Mouse (Mus musculus) hindbrain, embryonic 10.5 days (tissue): ENCODE results near the gene Dnase1l1. TPM values are rescaled to one million over a fixed set of nuclear protein-coding genes. Genes with fewer than 3 reads are reported as not detected.

ENCODE experiments used
- DNase-seq: peaks from one replicate; pipeline ENCODE4 v3.0.0-alpha.2; 2017; ENCODE audit warnings: low spot score
- H3K27ac ChIP-seq: fragments of 300-500 bp; sonication (generic); 2 replicates; pipeline ENCODE4 v1.5.1; 2016; ENCODE audit warnings: mild to moderate bottlenecking, moderate library complexity
- H3K27me3 ChIP-seq: fragments of 300-500 bp; sonication (generic); 2 replicates; pipeline ENCODE4 v1.6.1; 2016; ENCODE audit warnings: mild to moderate bottlenecking; ENCODE audit not compliant: poor library complexity, insufficient read depth, severe bottlenecking
- H3K36me3 ChIP-seq: fragments of 300-500 bp; sonication (generic); 2 replicates; pipeline ENCODE4 v1.6.1; 2016; ENCODE audit warnings: mild to moderate bottlenecking, moderate library complexity
- H3K4me1 ChIP-seq: fragments of 300-500 bp; sonication (generic); replicated peaks from 2 replicates; pipeline ENCODE4 v1.6.1; 2016; ENCODE audit warnings: mild to moderate bottlenecking
- H3K4me3 ChIP-seq: fragments of 300-500 bp; sonication (generic); 2 replicates; pipeline ENCODE4 v1.5.1; 2016; ENCODE audit warnings: mild to moderate bottlenecking, moderate library complexity
- H3K9me3 ChIP-seq: fragments of 300-500 bp; sonication (generic); 2 replicates; pipeline ENCODE4 v1.6.1; 2016; ENCODE audit warnings: mild to moderate bottlenecking, moderate library complexity
- WGBS: fragments of 180-500 bp; shearing (Covaris S2); methylation state at CpG from one replicate; pipeline ENCODE4 v1.1.7; 2016; 5-methylcytosine and 5-hydroxymethylcytosine counted together
- polyA plus RNA-seq: library from polyadenylated mRNA; unstranded; fragments of >200 nt; fragmentation: Nextera tagmentation; extraction: Ambion mirVana; gene quantifications from 2 replicates; pipeline ENCODE4 v1.2.1, GENCODE M21; 2016

Dnase1l1 gene
- polyA plus RNA-seq = 3.6 and 5.2 TPM in 2 replicates

- Histone ChIP-seq H3K4me1 (peaks cover 12% of the 10 kb centered on the region), H3K27ac (peak within 1 kb of the TSS; percentile 88), H3K9me3 (no peaks in the 10 kb centered on the region), H3K4me3 (peak within 1 kb of the TSS; percentile 69), H3K36me3 (no peaks in the 10 kb centered on the region), H3K27me3 (no peaks in the 10 kb centered on the region)
- DNase-seq = peak; percentile 58
- 16% methylated on average over 16 of the region's 16 CpGs for WGBS
Observed at GRCm38 (mm10) chrX:74281732-74282394, at the start of gene Dnase1l1, which contains the start of gene Taz. Dnase1l1 (minus strand) TSS chrX:74282337. Taz (plus strand) TSS chrX:74281912.

GRCm38 (mm10) chrX:74330166-74330930 lies 48.2 kb upstream of the Dnase1l1 start:
- peak overlapping the region; percentile 62 for H3K4me3 ChIP-seq
- H3K36me3 ChIP-seq = peaks cover 34% of the 10 kb centered on the region
- no peaks in the 10 kb centered on the region; the same call in 1 of the 2 replicates for H3K9me3 ChIP-seq
- H3K27ac ChIP-seq = peak overlapping the region; percentile 95
- no peaks in the 10 kb centered on the region for H3K27me3 ChIP-seq
- H3K4me1 ChIP-seq = peaks cover 22% of the 10 kb centered on the region
- no peak for DNase-seq
- WGBS = 48% methylated on average over 2 of the region's 2 CpGs

- Histone ChIP-seq H3K4me1 (peaks cover 22% of the 10 kb centered on the region), H3K27me3 (no peaks in the 10 kb centered on the region), H3K4me3 (peak overlapping the region; percentile 62), H3K9me3 (no peaks in the 10 kb centered on the region; the same call in 1 of the 2 replicates), H3K27ac (peak overlapping the region; percentile 95), H3K36me3 (peaks cover 23% of the 10 kb centered on the region)
- DNase-seq = no peak
- WGBS = 27% methylated on average over 10 of the region's 10 CpGs
Observed at GRCm38 (mm10) chrX:74329215-74329671, 47.1 kb upstream of the Dnase1l1 start.

- H3K4me1 ChIP-seq = peaks cover 22% of the 10 kb centered on the region
- 19% methylated on average over 30 of the region's 30 CpGs for WGBS
- peak within 1 kb of the TSS; percentile 62 for H3K4me3 ChIP-seq
- H3K27me3 ChIP-seq = no peaks in the 10 kb centered on the region
- no peaks in the 10 kb centered on the region; the same call in 1 of the 2 replicates for H3K9me3 ChIP-seq
- DNase-seq = peak; percentile 78
- H3K36me3 ChIP-seq = peaks cover 18% of the 10 kb centered on the region
- H3K27ac ChIP-seq = peak within 1 kb of the TSS; percentile 95
Observed at GRCm38 (mm10) chrX:74328725-74329161, 46.6 kb upstream of the Dnase1l1 start, which contains the start of gene Plxna3. Plxna3 (plus strand) TSS chrX:74329066.

- 0 out of 2 replicates have a peak, but pooled peaks cover 7% of the 10 kb centered on the region for H3K9me3 ChIP-seq
- no peaks in the 10 kb centered on the region for H3K27me3 ChIP-seq
- peak; percentile 84 for DNase-seq
- peak within 1 kb of the TSS; percentile 90 for H3K27ac ChIP-seq
- 21% methylated on average over 59 of the region's 59 CpGs for WGBS
- H3K4me3 ChIP-seq = peak within 1 kb of the TSS; percentile 68
- H3K36me3 ChIP-seq = peaks cover 57% of the 10 kb centered on the region
- peaks cover 13% of the 10 kb centered on the region for H3K4me1 ChIP-seq
Observed at GRCm38 (mm10) chrX:74312540-74313464, 30.7 kb upstream of the Dnase1l1 start, which contains the start of gene Fam50a. Fam50a (plus strand) TSS chrX:74313033.

- WGBS = 23% methylated on average over 41 of the region's 41 CpGs
- H3K27ac ChIP-seq = peak within 1 kb of the TSS; percentile 95
- H3K36me3 ChIP-seq = peaks cover 80% of the 10 kb centered on the region
- no peaks in the 10 kb centered on the region for H3K9me3 ChIP-seq
- H3K4me1 ChIP-seq = peaks cover 10% of the 10 kb centered on the region; the same call in 1 of the 2 replicates
- no peaks in the 10 kb centered on the region for H3K27me3 ChIP-seq
- DNase-seq = peak; percentile 76
- peak within 1 kb of the TSS; percentile 69 for H3K4me3 ChIP-seq
Observed at GRCm38 (mm10) chrX:74304867-74305700, 22.9 kb upstream of the Dnase1l1 start, which contains the start of gene Gdi1. Gdi1 (plus strand) TSS chrX:74304998.

- peaks cover 52% of the 10 kb centered on the region for H3K36me3 ChIP-seq
Observed at GRCm38 (mm10) chrX:74299721-74300120, 17.6 kb upstream of the Dnase1l1 start.

GRCm38 (mm10) chrX:74298348-74298747 lies 16.2 kb upstream of the Dnase1l1 start:
- peaks cover 45% of the 10 kb centered on the region for H3K36me3 ChIP-seq
- no peak overlapping the region for H3K4me3 ChIP-seq
- no peaks in the 10 kb centered on the region for H3K9me3 ChIP-seq
- WGBS = 83% methylated on average over 1 of the region's 1 CpGs
- no peak overlapping the region for H3K27ac ChIP-seq
- no peaks in the 10 kb centered on the region for H3K27me3 ChIP-seq
- H3K4me1 ChIP-seq = peaks cover 7% of the 10 kb centered on the region; the same call in 1 of the 2 replicates
- DNase-seq = no peak

More at GRCm38 (mm10) chrX:74299721-74300120, 17.6 kb upstream of the Dnase1l1 start:
- Histone ChIP-seq H3K4me1 (peaks cover 7% of the 10 kb centered on the region; the same call in 1 of the 2 replicates), H3K9me3 (no peaks in the 10 kb centered on the region), H3K27me3 (no peaks in the 10 kb centered on the region), H3K27ac (no peak overlapping the region), H3K4me3 (no peak overlapping the region)
- 89% methylated on average over 3 of the region's 3 CpGs for WGBS
- DNase-seq = no peak

- Histone ChIP-seq H3K36me3 (peaks cover 29% of the 10 kb centered on the region), H3K4me3 (peak within 1 kb of the TSS; percentile 61), H3K4me1 (peaks cover 7% of the 10 kb centered on the region; the same call in 1 of the 2 replicates), H3K27ac (peak within 1 kb of the TSS; percentile 87), H3K9me3 (no peaks in the 10 kb centered on the region), H3K27me3 (no peaks in the 10 kb centered on the region)
- DNase-seq = peak; percentile 90
- 12% methylated on average over 37 of the region's 37 CpGs for WGBS
Observed at GRCm38 (mm10) chrX:74296538-74297448, 14.7 kb upstream of the Dnase1l1 start, which contains the start of gene Atp6ap1. Atp6ap1 (plus strand) TSS chrX:74297097.

GRCm38 (mm10) chrX:74293431-74293830 lies 11.3 kb upstream of the Dnase1l1 start:
- DNase-seq = no peak
- H3K27ac ChIP-seq = no peak overlapping the region
- WGBS = 85% methylated on average over 4 of the region's 4 CpGs
- peaks cover 22% of the 10 kb centered on the region for H3K36me3 ChIP-seq
- no peak overlapping the region for H3K4me3 ChIP-seq
- H3K9me3 ChIP-seq = no peaks in the 10 kb centered on the region
- no peaks in the 10 kb centered on the region for H3K27me3 ChIP-seq
- H3K4me1 ChIP-seq = peaks cover 7% of the 10 kb centered on the region; the same call in 1 of the 2 replicates
